Mouse (Mus musculus) megakaryocyte, embryonic 14.5 days (primary cell): ENCODE measurements at regions not wholly inside any gene's neighbourhood (a gene's known extent, or its start where the extent isn't known, plus 50 kb on each side); places are given as distances from the start of the nearest gene placed in this dataset.

Experiments
- FLI1 ChIP-seq: IDR thresholded peaks from 2 replicates; pipeline ENCODE4 v1.6.1; 2012; ENCODE audit warnings: low read length, inconsistent platforms, mixed read lengths
- GATA1 ChIP-seq: IDR thresholded peaks from 3 replicates; pipeline ENCODE4 v1.6.1; 2012; ENCODE audit warnings: mixed read lengths, low read length, inconsistent platforms, borderline replicate concordance

GRCm38 (mm10) chr1:184668428-184668827, 64.0 kb downstream of the Hlx start:
- TF ChIP-seq GATA1 (no peak), FLI1 (no peak)
